Mouse (Mus musculus): ENCODE data around the gene Slc38a9. TPM values are rescaled to one million over a fixed set of nuclear protein-coding genes. Genes with fewer than 3 reads are reported as not detected.

Slc38a9 gene
- polyA plus RNA-seq, 1 experiment, result 2.9 TPM

DNA sequence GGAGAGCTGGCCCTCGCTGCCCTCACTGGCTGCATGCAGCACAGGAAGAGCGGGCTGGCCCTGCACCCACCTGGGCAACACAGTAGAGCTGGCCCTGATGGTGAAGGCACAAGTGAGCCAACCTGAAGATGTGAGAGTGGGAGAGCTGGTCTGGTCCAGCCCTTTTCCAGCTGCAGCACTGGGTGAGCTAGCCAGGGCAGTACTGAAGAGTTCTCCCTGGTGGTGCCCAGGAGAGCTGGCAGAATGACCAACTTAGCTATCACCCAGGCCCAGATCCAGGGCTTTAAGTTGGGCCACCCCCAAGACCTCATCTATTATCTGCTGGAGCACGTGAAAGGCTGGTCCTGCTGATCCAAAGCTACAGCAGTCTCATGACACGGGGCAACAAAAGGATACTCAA, 21.4 kb upstream of the Slc38a9 start:
- 78% methylated on average over 4 of the region's 4 CpGs for WGBS
- Histone ChIP-seq H3K36me3 (ENCODE audit: control insufficient read depth, insufficient read depth, low read length) (no peaks in the 10 kb centered on the region), H3K4me1 (ENCODE audit: control insufficient read depth, insufficient read depth, insufficient read length, low read length) (peaks cover 2% of the 10 kb centered on the region; the same call in 1 of the 2 replicates), H3K27me3 (ENCODE audit: control insufficient read depth, insufficient read depth, low read length) (no peaks in the 10 kb centered on the region; the same call in 1 of the 2 replicates), H3K4me3 (ENCODE audit: low read depth, low read length) (no peak overlapping the region), H3K27ac (ENCODE audit: insufficient read depth, low read depth, low read length) (no peak overlapping the region)
- no peak for TF ChIP-seq POLR2A (IDR thresholded peaks at IDR 0.05; ENCODE audit: low read depth, low read length)
- TF ChIP-seq CTCF (IDR thresholded peaks at IDR 0.05; ENCODE audit: extremely low read depth, insufficient read length, insufficient replicate concordance, low read depth, low read length), result no peak

DNA sequence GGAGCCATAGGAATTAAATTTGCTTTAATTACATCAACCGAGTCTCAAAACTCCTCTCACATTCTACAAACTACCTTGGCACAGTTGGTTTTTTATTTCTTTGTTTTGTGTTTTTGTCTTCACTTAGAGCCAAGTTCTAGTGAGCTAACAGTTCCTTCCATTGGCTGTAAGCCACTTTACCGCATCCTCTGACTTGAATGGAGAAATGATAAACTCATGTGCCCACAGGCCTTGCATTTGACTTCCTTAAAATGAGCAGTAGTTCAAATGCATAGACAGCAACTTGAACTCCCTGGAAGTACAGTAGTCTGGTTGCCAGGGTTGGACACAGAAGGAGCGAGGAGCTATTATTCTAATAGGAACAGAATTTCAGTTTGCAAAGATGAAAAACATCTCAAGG, 17.7 kb upstream of the Slc38a9 start:
- Histone ChIP-seq H3K4me1 (ENCODE audit: control insufficient read depth, insufficient read depth, insufficient read length, low read length) (no peaks in the 10 kb centered on the region; the same call in 1 of the 2 replicates), H3K27ac (ENCODE audit: insufficient read depth, low read depth, low read length) (no peak overlapping the region), H3K36me3 (ENCODE audit: control insufficient read depth, insufficient read depth, low read length) (no peaks in the 10 kb centered on the region), H3K27me3 (ENCODE audit: control insufficient read depth, insufficient read depth, low read length) (no peaks in the 10 kb centered on the region; the same call in 1 of the 2 replicates), H3K4me3 (ENCODE audit: low read depth, low read length) (no peak overlapping the region)
- 86% methylated on average over 3 of the region's 3 CpGs for WGBS
- no peak for TF ChIP-seq CTCF (IDR thresholded peaks at IDR 0.05; ENCODE audit: extremely low read depth, insufficient read length, insufficient replicate concordance, low read depth, low read length)
- TF ChIP-seq POLR2A (IDR thresholded peaks at IDR 0.05; ENCODE audit: low read depth, low read length), result no peak

DNA sequence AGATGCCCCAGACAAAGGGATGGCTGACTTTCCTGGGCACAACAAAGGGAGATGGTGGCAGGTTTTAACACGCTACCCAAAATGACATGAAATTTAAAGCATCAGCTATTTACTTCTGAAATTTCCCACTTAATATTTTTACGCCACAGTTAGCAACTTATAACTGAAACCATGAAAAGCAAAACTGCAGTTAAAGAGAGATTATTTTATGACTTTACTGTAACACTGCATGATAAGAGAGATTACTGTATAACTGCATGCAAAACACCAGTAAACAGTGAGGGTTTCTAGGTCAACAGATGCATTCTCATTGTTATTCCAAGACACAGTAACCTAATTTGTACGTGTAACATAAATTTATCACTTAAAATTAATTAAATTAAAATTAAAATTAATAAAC, 15.6 kb upstream of the Slc38a9 start:
- peaks cover 7% of the 10 kb centered on the region for H3K27me3 ChIP-seq (ENCODE audit: control insufficient read depth, insufficient read depth, low read length)
- H3K4me1 ChIP-seq (ENCODE audit: control insufficient read depth, insufficient read depth, insufficient read length, low read length), result no peaks in the 10 kb centered on the region; the same call in 1 of the 2 replicates
- TF ChIP-seq POLR2A (IDR thresholded peaks at IDR 0.05; ENCODE audit: low read depth, low read length) (no peak), CTCF (IDR thresholded peaks at IDR 0.05; ENCODE audit: extremely low read depth, insufficient read length, insufficient replicate concordance, low read depth, low read length) (no peak)
- H3K4me3 ChIP-seq (ENCODE audit: low read depth, low read length), result no peak overlapping the region
- WGBS, result 48% methylated on average over 3 of the region's 3 CpGs
- H3K36me3 ChIP-seq (ENCODE audit: control insufficient read depth, insufficient read depth, low read length), result no peaks in the 10 kb centered on the region
- no peak overlapping the region for H3K27ac ChIP-seq (ENCODE audit: insufficient read depth, low read depth, low read length)

DNA sequence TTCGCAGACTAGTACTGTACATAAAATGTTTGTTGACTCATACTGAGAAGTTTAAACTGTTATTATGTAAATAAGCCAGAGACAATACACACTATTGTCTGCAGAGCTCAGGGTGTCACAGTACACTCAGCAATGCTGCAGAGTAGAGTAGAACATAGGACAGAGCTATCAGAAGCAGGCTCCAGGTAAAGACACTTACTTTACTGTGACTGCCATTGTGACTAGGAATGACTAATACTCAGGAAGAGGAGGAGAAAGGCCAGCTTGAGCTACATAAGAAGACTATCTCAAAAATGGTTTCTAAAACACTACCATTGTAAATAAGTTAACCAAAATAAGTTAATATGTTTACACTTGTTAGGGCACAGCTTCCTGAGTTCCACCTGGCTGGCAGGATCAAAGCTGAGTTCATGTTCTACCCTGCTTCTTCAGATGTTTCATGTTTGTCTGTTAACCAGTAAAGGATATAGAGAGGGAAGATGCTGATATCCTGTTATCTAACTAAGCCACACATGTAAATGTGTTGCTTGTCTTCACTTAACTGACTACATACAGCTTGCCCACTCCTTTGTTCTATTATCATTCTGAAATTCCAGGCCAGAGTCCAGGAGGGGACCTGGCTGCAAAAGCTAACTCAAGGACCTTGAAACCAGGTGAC, 14.9 kb upstream of the Slc38a9 start:
- H3K4me1 ChIP-seq (ENCODE audit: control insufficient read depth, insufficient read depth, insufficient read length, low read length), result no peaks in the 10 kb centered on the region; the same call in 1 of the 2 replicates

DNA sequence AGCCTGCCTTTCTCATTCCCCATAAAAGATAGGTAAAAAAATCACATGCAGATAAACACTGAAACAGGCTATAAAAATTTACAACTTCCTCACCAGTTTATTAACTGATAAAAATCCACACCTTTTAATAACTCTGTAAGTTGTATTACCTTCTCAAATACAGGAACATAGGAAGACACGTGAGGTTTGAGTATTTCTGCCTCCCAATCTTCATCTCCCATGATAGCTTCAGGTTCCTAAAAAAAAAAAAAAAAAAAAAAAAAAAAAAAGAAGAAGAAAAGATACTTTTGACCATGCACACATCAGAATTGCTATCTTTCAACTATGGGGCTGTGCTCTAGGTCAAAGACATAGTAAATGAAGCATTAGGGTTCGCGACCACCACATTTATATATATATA, 9.4 kb upstream of the Slc38a9 start:
- Histone ChIP-seq H3K4me3 (ENCODE audit: low read depth, low read length) (no peak overlapping the region), H3K36me3 (ENCODE audit: control insufficient read depth, insufficient read depth, low read length) (no peaks in the 10 kb centered on the region), H3K27me3 (ENCODE audit: control insufficient read depth, insufficient read depth, low read length) (peaks cover 16% of the 10 kb centered on the region), H3K4me1 (ENCODE audit: control insufficient read depth, insufficient read depth, insufficient read length, low read length) (no peaks in the 10 kb centered on the region), H3K27ac (ENCODE audit: insufficient read depth, low read depth, low read length) (no peak overlapping the region)
- 65% methylated on average over 3 of the region's 3 CpGs for WGBS
- TF ChIP-seq POLR2A (IDR thresholded peaks at IDR 0.05; ENCODE audit: low read depth, low read length), result no peak
- no peak for TF ChIP-seq CTCF (IDR thresholded peaks at IDR 0.05; ENCODE audit: extremely low read depth, insufficient read length, insufficient replicate concordance, low read depth, low read length)

More for the DNA sequence above, 14.9 kb upstream of the Slc38a9 start:
- Histone ChIP-seq H3K36me3 (ENCODE audit: control insufficient read depth, insufficient read depth, low read length) (no peaks in the 10 kb centered on the region), H3K27me3 (ENCODE audit: control insufficient read depth, insufficient read depth, low read length) (peaks cover 7% of the 10 kb centered on the region), H3K4me3 (ENCODE audit: low read depth, low read length) (no peak overlapping the region), H3K27ac (ENCODE audit: insufficient read depth, low read depth, low read length) (no peak overlapping the region)
- no peak for TF ChIP-seq POLR2A (IDR thresholded peaks at IDR 0.05; ENCODE audit: low read depth, low read length)
- TF ChIP-seq CTCF (IDR thresholded peaks at IDR 0.05; ENCODE audit: extremely low read depth, insufficient read length, insufficient replicate concordance, low read depth, low read length), result no peak
- 34% methylated on average over 1 of the region's 1 CpGs for WGBS

DNA sequence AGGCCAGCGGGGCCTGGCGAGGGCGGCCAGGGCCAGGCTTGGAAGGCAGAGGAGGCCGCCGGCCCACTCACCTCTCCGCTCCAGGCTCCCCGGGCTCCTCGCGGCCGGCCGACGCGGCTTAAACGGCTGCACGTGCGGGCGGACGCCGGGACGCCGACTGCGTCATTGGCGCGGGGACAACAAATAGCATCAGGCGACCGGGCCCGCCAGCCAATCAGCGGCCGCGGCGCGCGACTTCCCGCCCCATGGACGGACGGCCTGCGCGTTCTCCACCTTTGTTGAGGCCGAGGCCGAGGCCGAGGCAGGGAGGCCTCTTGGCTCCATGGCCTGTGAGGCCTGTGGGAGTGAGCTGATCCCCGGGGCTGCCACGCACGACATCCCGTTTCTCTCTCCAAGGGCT, 8.3 kb upstream of the Slc38a9 start, which contains the start of gene Ddx4:
TSS of gene Ddx4 (minus strand) at position 271 of the 400 bp plus-strand sequence.
- no peaks in the 10 kb centered on the region for H3K4me1 ChIP-seq (ENCODE audit: control insufficient read depth, insufficient read depth, insufficient read length, low read length)
- no peak for TF ChIP-seq POLR2A (IDR thresholded peaks at IDR 0.05; ENCODE audit: low read depth, low read length)
- no peak for TF ChIP-seq CTCF (IDR thresholded peaks at IDR 0.05; ENCODE audit: extremely low read depth, insufficient read length, insufficient replicate concordance, low read depth, low read length)
- peaks cover 16% of the 10 kb centered on the region for H3K27me3 ChIP-seq (ENCODE audit: control insufficient read depth, insufficient read depth, low read length)
- H3K36me3 ChIP-seq (ENCODE audit: control insufficient read depth, insufficient read depth, low read length), result no peaks in the 10 kb centered on the region
- WGBS, result 82% methylated on average over 45 of the region's 45 CpGs
- H3K27ac ChIP-seq (ENCODE audit: insufficient read depth, low read depth, low read length), result no peak within 1 kb of the TSS
- H3K4me3 ChIP-seq (ENCODE audit: low read depth, low read length), result no peak within 1 kb of the TSS

DNA sequence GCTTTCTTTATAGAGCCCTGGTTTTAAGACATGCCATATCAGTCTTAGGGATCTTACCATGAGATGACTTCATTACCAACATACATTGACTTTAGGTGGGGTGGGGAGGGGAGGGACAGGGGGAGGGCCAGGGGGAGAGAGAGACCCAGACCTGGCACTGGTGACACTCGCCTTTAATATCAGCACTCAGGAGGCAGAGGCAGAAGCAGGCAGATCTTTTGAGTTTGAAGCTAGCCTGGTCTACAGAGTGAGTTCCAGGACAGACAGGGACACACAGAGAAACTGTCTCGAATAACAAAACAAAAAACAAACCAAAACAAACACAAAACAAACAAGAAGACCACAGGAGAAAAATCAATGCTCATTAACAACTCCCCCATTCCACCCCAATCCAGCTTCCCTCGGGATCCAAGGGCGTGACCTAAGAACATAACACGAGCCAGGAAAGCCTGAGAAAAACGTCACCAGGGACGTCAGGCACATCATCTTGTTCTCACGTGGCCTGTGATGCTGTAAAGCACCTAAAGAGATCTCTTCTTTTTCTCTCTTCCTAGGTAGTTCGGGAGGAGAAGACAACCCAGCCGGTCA, 471 bp upstream of the Slc38a9 start:
- WGBS, result 2% methylated on average over 10 of the region's 10 CpGs
- no peak for TF ChIP-seq POLR2A (IDR thresholded peaks at IDR 0.05; ENCODE audit: low read depth, low read length)
- no peak for TF ChIP-seq CTCF (IDR thresholded peaks at IDR 0.05; ENCODE audit: extremely low read depth, insufficient read length, insufficient replicate concordance, low read depth, low read length)
- H3K36me3 ChIP-seq (ENCODE audit: control insufficient read depth, insufficient read depth, low read length), result no peaks in the 10 kb centered on the region
- no peaks in the 10 kb centered on the region for H3K27me3 ChIP-seq (ENCODE audit: control insufficient read depth, insufficient read depth, low read length)
- peak overlapping the region; percentile 67 for H3K4me3 ChIP-seq (ENCODE audit: low read depth, low read length)
- H3K4me1 ChIP-seq (ENCODE audit: control insufficient read depth, insufficient read depth, insufficient read length, low read length), result no peaks in the 10 kb centered on the region; the same call in none of the 2 replicates
- no peak overlapping the region for H3K27ac ChIP-seq (ENCODE audit: insufficient read depth, low read depth, low read length)

Data from small intestine, adult 2 months (tissue).